Mouse (Mus musculus) heart, adult 2 months (tissue): Measurements from ENCODE around the gene Fasl.

Experiments
- CTCF ChIP-seq: fragments of 200-600 bp; IDR thresholded peaks from 2 replicates; pipeline ENCODE4 v1.8.1; 2022; ENCODE audit warnings: antibody characterized with exemption, mild to moderate bottlenecking, moderate library complexity
- POLR2A ChIP-seq: fragments of 200-500 bp; IDR thresholded peaks from 2 replicates; pipeline ENCODE4 v1.6.1; 2011; ENCODE audit warnings: mild to moderate bottlenecking, low read depth, low read length, control low read depth; ENCODE audit not compliant: insufficient read depth

GRCm38 (mm10) chr1:161792687-161792969 lies 4.3 kb upstream of the Fasl start:
- no peak for TF ChIP-seq CTCF
- no peak for TF ChIP-seq POLR2A
